Mouse (Mus musculus) 3T3-L1 (cell line): ENCODE measurements around the gene Ap4e1.
"Not testable (repeated sequence)": the region's sequence is repeated elsewhere in the genome, so short reads cannot be mapped to it uniquely, and the experiment has no call there.

ENCODE experiments used
- DNase-seq: peaks from one replicate; pipeline ENCODE4 v3.0.0-alpha.2; 2015; ENCODE audit warnings: low read depth, low spot score

The Ap4e1 gene

GRCm38 (mm10) chr2:127074116-127074515 lies 65.6 kb downstream of the Ap4e1 start:
- DNase-seq: no peak

GRCm38 (mm10) chr2:127077611-127078010 lies 69.1 kb downstream of the Ap4e1 start:
- no peak for DNase-seq

- DNase-seq: peak; percentile 58
These were observed 70.5 kb downstream of the Ap4e1 start for GRCm38 (mm10) chr2:127079066-127079465.

DNA sequence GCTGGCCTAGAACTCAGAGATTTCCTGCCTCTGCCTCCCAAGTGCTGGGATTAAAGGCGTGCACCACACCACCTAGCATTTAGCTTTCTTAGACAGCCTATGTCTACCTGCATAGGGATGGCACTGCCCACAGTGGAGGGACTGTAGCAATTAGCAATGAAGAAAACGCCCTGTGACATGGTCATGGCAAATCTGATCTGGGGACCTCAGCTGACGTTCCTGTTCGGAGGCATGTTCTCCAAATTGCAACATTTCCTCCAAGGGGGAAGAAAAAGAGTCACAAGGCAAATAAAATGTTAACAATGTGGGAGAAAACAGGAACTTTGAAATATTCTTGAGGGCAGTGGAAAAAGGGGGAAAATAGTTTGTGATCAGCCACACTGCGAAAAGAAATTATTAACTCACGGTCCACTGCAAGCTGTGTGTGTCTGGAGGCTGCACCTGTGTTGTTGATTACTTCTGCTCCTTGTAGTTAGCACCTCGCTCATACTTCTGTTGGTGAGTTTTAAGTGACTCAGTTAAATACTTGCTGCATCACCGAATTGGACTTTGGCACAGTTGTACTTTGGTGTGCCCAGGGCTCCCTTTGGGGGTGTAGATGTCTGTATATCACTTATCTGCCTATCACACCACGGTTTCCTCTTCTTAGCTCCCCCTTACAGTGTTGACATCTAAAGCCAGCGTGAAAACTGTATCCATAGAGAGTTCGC lies 71.5 kb downstream of the Ap4e1 start:
- DNase-seq: no peak

DNA sequence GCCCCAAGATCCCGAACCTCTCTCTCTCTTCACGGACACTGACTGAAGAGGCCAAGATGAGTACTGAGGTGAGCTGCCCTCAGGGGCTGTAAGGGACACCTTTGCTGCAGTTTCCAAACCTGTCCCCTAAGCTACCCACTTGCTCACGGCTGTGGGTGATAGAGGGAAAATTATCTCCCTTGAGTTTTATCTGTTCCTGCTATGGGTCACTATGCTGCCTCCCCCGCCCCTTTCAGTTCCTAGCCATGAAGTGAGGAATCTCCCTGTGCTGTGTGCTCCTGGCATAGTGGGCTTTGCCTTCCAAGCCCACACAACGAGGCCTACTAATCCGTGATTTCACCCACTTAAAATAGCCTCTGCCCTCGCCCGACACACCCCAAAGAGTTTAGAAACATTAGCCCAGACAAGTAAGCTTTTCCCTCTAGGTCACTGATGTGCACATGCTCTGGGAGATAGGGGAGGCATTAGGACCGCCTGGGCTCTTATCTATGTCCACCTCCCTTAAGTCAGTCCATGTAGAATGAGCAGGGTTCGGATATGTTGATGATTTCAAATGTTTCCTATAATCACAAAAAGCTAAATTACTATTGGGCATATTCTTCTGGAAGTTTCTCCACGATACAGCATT lies 72.2 kb downstream of the Ap4e1 start:
- no peak for DNase-seq

- no peak for DNase-seq
These were observed 77.7 kb downstream of the Ap4e1 start for GRCm38 (mm10) chr2:127086235-127086634.

DNA sequence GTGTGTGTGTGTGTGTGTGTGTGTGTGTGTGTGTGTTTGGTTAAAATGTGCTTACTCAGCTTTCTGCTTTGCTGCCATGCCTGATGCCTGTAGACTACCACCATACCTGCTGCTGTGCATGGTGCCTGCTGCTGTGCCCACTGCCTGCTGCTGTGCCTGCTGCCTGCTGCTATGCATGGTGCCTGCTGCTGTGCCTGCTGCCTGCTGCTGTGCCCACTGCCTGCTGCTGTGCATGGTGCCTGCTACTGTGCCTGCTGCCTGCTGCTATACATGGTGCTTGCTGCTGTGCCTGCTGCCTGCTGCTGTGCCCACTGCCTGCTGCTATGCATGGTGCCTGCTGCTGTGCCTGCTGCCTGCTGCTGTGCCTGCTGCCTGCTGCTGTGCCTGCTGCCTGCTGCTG lies 81.6 kb downstream of the Ap4e1 start:
- not testable (repeated sequence) for DNase-seq

GRCm38 (mm10) chr2:127092000-127092399 lies 83.5 kb downstream of the Ap4e1 start:
- no peak for DNase-seq

GRCm38 (mm10) chr2:127108986-127109385 lies 100.5 kb downstream of the Ap4e1 start:
- no peak for DNase-seq
